Mouse (Mus musculus): Measurements from ENCODE around the gene Lrrc74a.

- no peak for TF ChIP-seq CTCF (IDR thresholded peaks at IDR 0.05; ENCODE audit: low read depth)
- TF ChIP-seq EP300 (IDR thresholded peaks at IDR 0.05; ENCODE audit: low read depth): no peak
Observed at GRCm38 (mm10) chr12:86791987-86792386, 57.8 kb downstream of the Lrrc74a start.

Measured in liver, postnatal 0 days (tissue).